Mouse (Mus musculus) stomach, embryonic 16.5 days (tissue): ENCODE measurements around the gene Fam24b. TPM values are rescaled to one million over a fixed set of nuclear protein-coding genes. Genes with fewer than 3 reads are reported as not detected.

Source experiments
- ATAC-seq: fragments of 200-750 bp; cut with Nextera tagmentation; 2 replicates; pipeline ENCODE4 v1.8.0; 2017; ENCODE audit warnings: moderate number of reproducible peaks, moderate TSS enrichment; ENCODE audit not compliant: insufficient read depth, low FRiP score
- H3K27ac ChIP-seq: fragments of 300-500 bp; sonication (generic); 2 replicates; pipeline ENCODE4 v1.5.1; 2014; ENCODE audit warnings: low read length
- H3K27me3 ChIP-seq: fragments of 300-500 bp; sonication (generic); 2 replicates; pipeline ENCODE4 v1.6.1; 2014; ENCODE audit warnings: low read length, control low read depth, mixed read lengths; ENCODE audit not compliant: control insufficient read depth, insufficient read depth
- H3K36me3 ChIP-seq: fragments of 300-500 bp; sonication (generic); 2 replicates; pipeline ENCODE4 v1.6.1; 2014; ENCODE audit warnings: low read length; ENCODE audit not compliant: control insufficient read depth, insufficient read depth
- H3K4me1 ChIP-seq: fragments of 300-500 bp; sonication (generic); 2 replicates; pipeline ENCODE4 v1.6.1; 2014; ENCODE audit warnings: low read length, control low read depth, mixed read lengths; ENCODE audit not compliant: control insufficient read depth, insufficient read depth
- H3K4me2 ChIP-seq: fragments of 300-500 bp; sonication (generic); 2 replicates; pipeline ENCODE4 v1.6.1; 2014; ENCODE audit warnings: low read depth, low read length, mixed read lengths
- H3K4me3 ChIP-seq: fragments of 300-500 bp; sonication (generic); replicated peaks from 2 replicates; pipeline ENCODE4 v1.5.1; 2014; ENCODE audit warnings: mild to moderate bottlenecking, low read length
- H3K9ac ChIP-seq: fragments of 300-500 bp; sonication (generic); 2 replicates; pipeline ENCODE4 v1.6.1; 2014; ENCODE audit warnings: low read length
- H3K9me3 ChIP-seq: fragments of 300-500 bp; sonication (generic); replicated peaks from 2 replicates; pipeline ENCODE4 v1.6.1; 2016; ENCODE audit warnings: low read length, control low read depth; ENCODE audit not compliant: control insufficient read depth
- WGBS: fragments of 180-500 bp; shearing (Covaris S2); extraction: QIAGEN DNeasy Blood & Tissue Kit; methylation state at CpG from one replicate; pipeline ENCODE4 v1.1.7; 2014; 5-methylcytosine and 5-hydroxymethylcytosine counted together
- polyA plus RNA-seq: library from polyadenylated mRNA; unstranded; fragments of >200 nt; fragmentation: Nextera tagmentation; extraction: Ambion mirVana; gene quantifications from 2 replicates; pipeline ENCODE4 v1.2.1, GENCODE M21; 2015

The Fam24b gene
- polyA plus RNA-seq, 1 experiment from 2014 or later, result not detected

GRCm38 (mm10) chr7:131306733-131307132, 22.6 kb downstream of the Fam24b start:
- WGBS, result 73% methylated on average over 5 of the region's 5 CpGs
- no peak overlapping the region for H3K4me3 ChIP-seq
- no peaks in the 10 kb centered on the region for H3K27me3 ChIP-seq
- no peaks in the 10 kb centered on the region for H3K4me1 ChIP-seq
- no peak overlapping the region for H3K9ac ChIP-seq
- H3K36me3 ChIP-seq, result no peaks in the 10 kb centered on the region
- H3K4me2 ChIP-seq, result no peak overlapping the region
- ATAC-seq, result no peak
- no peaks in the 10 kb centered on the region for H3K9me3 ChIP-seq
- no peak overlapping the region for H3K27ac ChIP-seq

GRCm38 (mm10) chr7:131303340-131303739, 26.0 kb downstream of the Fam24b start:
- no peak for ATAC-seq
- Histone ChIP-seq H3K27ac (no peak overlapping the region), H3K9me3 (no peaks in the 10 kb centered on the region), H3K4me3 (no peak overlapping the region), H3K27me3 (no peaks in the 10 kb centered on the region), H3K4me1 (no peaks in the 10 kb centered on the region), H3K4me2 (no peak overlapping the region), H3K9ac (no peak overlapping the region), H3K36me3 (no peaks in the 10 kb centered on the region)
- 54% methylated on average over 8 of the region's 8 CpGs for WGBS

DNA sequence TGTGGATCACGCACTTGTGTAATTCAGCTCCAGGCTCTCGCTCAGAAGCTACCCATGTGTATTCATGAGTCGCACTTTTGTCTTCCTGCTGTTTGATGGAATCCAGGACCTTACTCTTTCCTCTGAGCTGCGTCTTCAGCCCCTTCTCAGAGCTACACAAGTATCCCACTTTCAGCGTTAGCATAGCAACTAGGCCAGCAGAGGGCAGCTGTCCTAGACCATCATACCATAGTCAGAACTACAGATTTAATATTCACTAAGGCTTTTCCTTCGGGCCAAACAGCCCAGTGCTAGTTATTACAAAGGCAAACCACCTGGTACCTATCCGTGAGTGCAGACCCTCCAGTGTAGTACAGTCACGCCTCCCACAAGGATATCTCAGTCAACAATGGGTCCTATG, 32.2 kb downstream of the Fam24b start:
- no peaks in the 10 kb centered on the region for H3K4me1 ChIP-seq
- no peak overlapping the region for H3K27ac ChIP-seq
- no peaks in the 10 kb centered on the region for H3K36me3 ChIP-seq
- 72% methylated on average over 8 of the region's 8 CpGs for WGBS
- H3K4me3 ChIP-seq, result no peak overlapping the region
- H3K9me3 ChIP-seq, result no peaks in the 10 kb centered on the region
- no peak overlapping the region for H3K9ac ChIP-seq
- H3K4me2 ChIP-seq, result no peak overlapping the region
- no peaks in the 10 kb centered on the region for H3K27me3 ChIP-seq
- no peak for ATAC-seq

Other genes starting within 250 kb of the Fam24b start
- not detected in 2 replicates for gene 4933402N03Rik, start 183.2 kb downstream of the Fam24b start, polyA plus RNA-seq
- gene 5430419D17Rik, start 155.1 kb downstream of the Fam24b start, polyA plus RNA-seq, result 0.04 and 0.05 TPM in 2 replicates
- 1.3 and 2.3 TPM in 2 replicates for gene Cuzd1, start 7.2 kb downstream of the Fam24b start, polyA plus RNA-seq
- not detected in 2 replicates for gene Fam24a, start 4.3 kb upstream of the Fam24b start, polyA plus RNA-seq
- gene 2310057M21Rik, start 33.2 kb upstream of the Fam24b start, polyA plus RNA-seq, result 21.4 and 21.7 TPM in 2 replicates
- 64.7 and 77.5 TPM in 2 replicates for gene Pstk, start 41.6 kb upstream of the Fam24b start, polyA plus RNA-seq
- gene Ikzf5, start 81.0 kb upstream of the Fam24b start, polyA plus RNA-seq, result 11.6 and 14.4 TPM in 2 replicates
- 115 and 117 TPM in 2 replicates for gene Acadsb, start 81.1 kb upstream of the Fam24b start, polyA plus RNA-seq
- gene Hmx3, start 213.4 kb upstream of the Fam24b start, polyA plus RNA-seq, result 0.15 and 0.32 TPM in 2 replicates
- 0.66 and 0.76 TPM in 2 replicates for gene Hmx2, start 219.3 kb upstream of the Fam24b start, polyA plus RNA-seq
- 178 and 184 TPM in 2 replicates for gene Bub3, start 230.7 kb upstream of the Fam24b start, polyA plus RNA-seq